Mouse (Mus musculus) layer of hippocampus, postnatal 14 days (tissue): Measurements from ENCODE around the gene Gpam. TPM values are rescaled to one million over a fixed set of nuclear protein-coding genes. Genes with fewer than 3 reads are reported as not detected.
"Not testable (repeated sequence)": the region's sequence is repeated elsewhere in the genome, so short reads cannot be mapped to it uniquely, and the experiment has no call there.

Experiments used
- DNase-seq, 2 experiments: peaks; one replicate each; pipeline ENCODE4 v3.0.0; 2021 to 2022; ENCODE audit warnings: low spot score in 2 of 2, mixed read lengths in 1 of 2
- long read RNA-seq, 2 experiments: library from polyadenylated mRNA; stranded (forward); transcript quantifications; one replicate each; pipeline ENCODE4 v2.0.0; 2021
- total RNA-seq, 2 experiments: library from RNA; stranded (reverse); gene quantifications; 2 replicates each; pipeline ENCODE4 v1.2.3; 2021

Gpam gene
- total RNA-seq = 10 to 100 TPM; 83.6 to 86.9 TPM
- long read RNA-seq, experiment 1, full-length matches to known transcripts = 17 of 60 reads
- long read RNA-seq, experiment 1, partial matches to known transcripts = 34 of 60 reads
- long read RNA-seq, experiment 1, other reads (novel, unspliced or antisense) = 9 of 60 reads
- long read RNA-seq, experiment 2, full-length matches to known transcripts = 12 of 50 reads
- long read RNA-seq, experiment 2, partial matches to known transcripts = 18 of 50 reads
- long read RNA-seq, experiment 2, other reads (novel, unspliced or antisense) = 20 of 50 reads

GRCm38 (mm10) chr19:55127072-55127718 is at the start of gene Gpam:
Gpam (minus strand) TSS chr19:55127238.
- no peak for DNase-seq

GRCm38 (mm10) chr19:55171585-55171984 is 44.5 kb upstream of the Gpam start:
- no peak for DNase-seq

GRCm38 (mm10) chr19:55170399-55170798 is 43.4 kb upstream of the Gpam start:
- no peak for DNase-seq

- DNase-seq = not testable (repeated sequence)
These were observed 42.2 kb upstream of the Gpam start for GRCm38 (mm10) chr19:55169236-55169729.

GRCm38 (mm10) chr19:55168360-55168759 is 41.3 kb upstream of the Gpam start:
- no peak for DNase-seq

- no peak for DNase-seq
These were observed 40.7 kb upstream of the Gpam start for GRCm38 (mm10) chr19:55167741-55168140.

- no peak for DNase-seq
These were observed 39.7 kb upstream of the Gpam start for GRCm38 (mm10) chr19:55166741-55167140.

- no peak for DNase-seq
These were observed 38.9 kb upstream of the Gpam start for GRCm38 (mm10) chr19:55165954-55166353.

GRCm38 (mm10) chr19:55165183-55165865 is 38.3 kb upstream of the Gpam start:
- no peak for DNase-seq

GRCm38 (mm10) chr19:55164162-55164561 is 37.1 kb upstream of the Gpam start:
- no peak for DNase-seq

GRCm38 (mm10) chr19:55162271-55162670 is 35.2 kb upstream of the Gpam start:
- no peak for DNase-seq

GRCm38 (mm10) chr19:55159826-55160225 is 32.8 kb upstream of the Gpam start:
- DNase-seq = no peak

GRCm38 (mm10) chr19:55158606-55159005 is 31.6 kb upstream of the Gpam start:
- no peak for DNase-seq

- no peak for DNase-seq
These were observed 30.0 kb upstream of the Gpam start for GRCm38 (mm10) chr19:55157029-55157428.

- DNase-seq = no peak
These were observed 25.9 kb upstream of the Gpam start for GRCm38 (mm10) chr19:55152983-55153382.

- not testable (repeated sequence) for DNase-seq
These were observed 25.2 kb upstream of the Gpam start for GRCm38 (mm10) chr19:55152274-55152673.

- no peak for DNase-seq
These were observed 22.6 kb upstream of the Gpam start for GRCm38 (mm10) chr19:55149646-55150045.

- DNase-seq = no peak
These were observed 21.1 kb upstream of the Gpam start for GRCm38 (mm10) chr19:55148109-55148508.

- no peak for DNase-seq
These were observed 20.5 kb upstream of the Gpam start for GRCm38 (mm10) chr19:55147568-55147967.

- DNase-seq = no peak
These were observed 18.1 kb upstream of the Gpam start for GRCm38 (mm10) chr19:55145136-55145535.

- no peak for DNase-seq
These were observed 17.7 kb upstream of the Gpam start for GRCm38 (mm10) chr19:55144691-55145090.
